39 mouse cellular contexts compared by ENCODE assay signal in the genomic region with DNA sequence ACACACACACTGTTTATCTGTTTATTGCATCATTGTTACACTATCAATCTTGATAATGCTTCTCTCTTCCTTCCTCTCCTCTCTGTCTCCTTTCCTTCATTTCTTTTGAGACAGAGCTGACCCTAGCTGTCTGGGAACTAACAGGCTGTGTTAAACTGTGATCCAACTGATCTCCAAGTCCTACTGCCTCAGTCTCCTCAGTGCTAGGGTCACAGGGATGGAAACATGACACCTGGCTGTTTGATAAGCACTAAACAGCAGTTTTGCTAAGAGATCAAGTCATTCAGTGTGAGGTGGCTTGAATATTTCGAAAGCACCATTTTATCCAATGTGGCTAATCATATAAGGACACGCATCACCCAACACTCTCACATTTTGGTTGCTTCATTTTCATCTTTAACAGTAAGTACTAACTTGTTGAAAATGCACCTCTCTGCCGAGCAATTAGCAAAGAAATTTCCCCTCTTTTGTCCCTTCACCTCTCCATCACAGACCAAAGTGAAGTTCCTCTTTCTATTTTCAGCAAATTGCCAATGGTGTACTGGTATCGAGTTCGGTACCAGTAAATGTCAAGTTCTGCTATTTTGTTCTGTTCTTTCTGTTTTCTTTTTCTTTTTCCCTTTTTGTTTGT. TPM values are rescaled to one million over a fixed set of nuclear protein-coding genes. Genes with fewer than 3 reads are reported as not detected.
DNase-seq lines count a peak whose midpoint lies in the region; ATAC-seq and TF ChIP-seq lines count a peak whose summit lies in the region.
"Had no signal": no experiment of that assay in that cellular context is flagged by ENCODE, and none has a peak within 500 bp of the region (broad histone marks: within the 10 kb centered on the region; RNA-seq: fewer than 3 reads in every experiment).

No protein-coding gene starts in this region.

- no peak for TF ChIP-seq POLR2A in spleen, adult 2 months (IDR thresholded peaks at IDR 0.05; ENCODE audit: low read depth, low read length)
- no peak for TF ChIP-seq POLR2A in bone marrow macrophage, adult 2 months (IDR thresholded peaks at IDR 0.05; ENCODE audit: borderline replicate concordance, low read depth, low read length)

- intact Hi-C loops in heart, postnatal 14 days (cut with DNase I), result no loop called here

- 24% methylated on average over 5 of the region's 5 CpGs for WGBS in spleen, adult 2 months

- no peaks in the 10 kb centered on the region for H3K27me3 ChIP-seq in spleen, adult 2 months (ENCODE audit: control insufficient read depth, insufficient read depth, low read length)
- H3K27me3 ChIP-seq: stomach, embryonic 15.5 days had no signal

- no peak for TF ChIP-seq CTCF in spleen, adult 2 months (IDR thresholded peaks at IDR 0.05; ENCODE audit: extremely low read depth, insufficient read depth, insufficient read length, insufficient replicate concordance)
- no peak for TF ChIP-seq CTCF in bone marrow macrophage, adult 2 months (IDR thresholded peaks at IDR 0.05; ENCODE audit: low read depth, low read length)

- H3K36me3 ChIP-seq in spleen, adult 2 months (ENCODE audit: control insufficient read depth, insufficient read depth, low read length), result no peaks in the 10 kb centered on the region
- H3K36me3 ChIP-seq: heart, embryonic 12.5 days; limb, embryonic 13.5 days; liver, embryonic 12.5 days; midbrain, embryonic 12.5 days; stomach, embryonic 15.5 days had no signal

- H3K4me3 ChIP-seq in spleen, adult 2 months (ENCODE audit: extremely low read depth, insufficient read depth, insufficient read length), result no peak overlapping the region
- H3K4me3 ChIP-seq in bone marrow macrophage, adult 2 months (ENCODE audit: insufficient read depth, low read length), result no peak overlapping the region
- H3K4me3 ChIP-seq: erythroblast, embryonic 14.5 days; heart, adult 2 months; heart, embryonic 12.5 days; limb, embryonic 13.5 days; liver, embryonic 12.5 days; midbrain, embryonic 12.5 days; stomach, embryonic 15.5 days had no signal

- peak overlapping the region; percentile 30; the same call in 1 of the 2 replicates for H3K27ac ChIP-seq in spleen, adult 2 months (ENCODE audit: insufficient read depth, low read length)
- H3K27ac ChIP-seq in bone marrow macrophage, adult 2 months (ENCODE audit: insufficient read depth, low read depth, low read length), result peak overlapping the region; percentile 33
- H3K27ac ChIP-seq: heart, adult 2 months; hindbrain, embryonic 14.5 days; kidney, postnatal 0 days; limb, embryonic 13.5 days; liver, embryonic 12.5 days; midbrain, embryonic 12.5 days; stomach, embryonic 15.5 days had no signal

- DNase-seq in heart, adult 11 months, result peak; percentile 51
- no peak for DNase-seq in heart, postnatal 14 days
- DNase-seq in spleen, adult 2 months (ENCODE audit: low read depth in 1 of 2, low spot score in 2 of 2), result no peak
- no peak for DNase-seq in spleen, adult 18-20 months
- no peak for DNase-seq in urinary bladder, postnatal 10 days (ENCODE audit: low spot score)
- DNase-seq: adrenal gland, adult 8-10 months; cerebellum, adult 18-20 months; cerebellum, postnatal 14 days; gastrocnemius, postnatal 25 days; heart, adult 2 months; kidney, adult 18-20 months; kidney, postnatal 4 days; lung, adult 2 months; lung, postnatal 14 days; right cerebral cortex, postnatal 25 days had no signal

- ATAC-seq in monocyte, adult 5-6 weeks (replicated peaks; ENCODE audit: insufficient number of reproducible peaks, low FRiP score, low TSS enrichment, poor library complexity, severe bottlenecking), result peak; percentile 45
- ATAC-seq in inflammation-experienced regulatory T-cells, adult 6 months, result no peak
- ATAC-seq: CD4-positive, CD25-positive, alpha-beta regulatory T cell, adult 4 months; forebrain, embryonic 16.5 days; liver, embryonic 12.5 days had no signal

- peaks cover 6% of the 10 kb centered on the region; the same call in 1 of the 2 replicates for H3K4me1 ChIP-seq in spleen, adult 2 months (ENCODE audit: control insufficient read depth, insufficient read depth, insufficient read length)
- H3K4me1 ChIP-seq in bone marrow macrophage, adult 2 months (ENCODE audit: control insufficient read depth, insufficient read depth, low read length), result peaks cover 31% of the 10 kb centered on the region
- H3K4me1 ChIP-seq: heart, embryonic 12.5 days; limb, embryonic 13.5 days; midbrain, embryonic 12.5 days; stomach, embryonic 15.5 days had no signal

RNA-seq across cellular contexts. Expression of a gene that starts 11.4 kb away (rescaled TPM):
- total RNA-seq in heart, postnatal 14 days (2021), result 1 to 10 TPM; 7.4 TPM
- polyA plus RNA-seq in spleen, adult 2 months (2012; rRNA removed), result 11.0 and 15.0 TPM in 2 replicates
- polyA plus RNA-seq in bone marrow macrophage, adult 2 months (2012; ENCODE audit: insufficient read depth, insufficient read length, missing spikeins), result 11.2 and 16.8 TPM in 2 replicates
- total RNA-seq in monocyte, adult 5-6 weeks (2017), result 7.0 to 16.2 TPM (median 9.7 TPM) in 3 replicates
- 10 to 100 TPM; 11.0 to 16.1 (median 11.7) TPM for polyA plus RNA-seq in inflammation-experienced regulatory T-cells, adult 6 months (2017; shearing (Covaris generic))

RNA-seq across cellular contexts. Expression of a gene that starts 11.9 kb away (rescaled TPM):
- total RNA-seq in heart, postnatal 14 days (2021), result under 1 TPM; 0.48 to 0.56 TPM
- 0.44 and 1.2 TPM in 2 replicates for polyA plus RNA-seq in spleen, adult 2 months (2012; rRNA removed)
- polyA plus RNA-seq in bone marrow macrophage, adult 2 months (2012; ENCODE audit: insufficient read depth, insufficient read length, missing spikeins), result not detected in 2 replicates
- 0.97 TPM in 1 of 3 replicates, not detected in the others for total RNA-seq in monocyte, adult 5-6 weeks (2017)
- under 1 TPM in 1 of 3 experiments, not detected in 2; 0.53 TPM for polyA plus RNA-seq in inflammation-experienced regulatory T-cells, adult 6 months (2017; shearing (Covaris generic))
- total RNA-seq: hematopoietic stem cell, adult 5-6 weeks had no signal
- polyA plus RNA-seq: CD4-positive, CD25-positive, alpha-beta regulatory T cell, adult 4 months; midbrain, embryonic 12.5 days had no signal

RNA-seq across cellular contexts. Expression of a gene that starts 16.0 kb away (rescaled TPM):
- not detected for total RNA-seq in heart, postnatal 14 days (2021)
- polyA plus RNA-seq in spleen, adult 2 months (2012; rRNA removed), result 1.5 and 2.5 TPM in 2 replicates
- 0.63 TPM in 1 of 2 replicates, not detected in the other for polyA plus RNA-seq in bone marrow macrophage, adult 2 months (2012; ENCODE audit: insufficient read depth, insufficient read length, missing spikeins)
- total RNA-seq in monocyte, adult 5-6 weeks (2017), result 0.43 TPM in 1 of 3 replicates, not detected in the others
- polyA plus RNA-seq in inflammation-experienced regulatory T-cells, adult 6 months (2017; shearing (Covaris generic)), result not detected
- total RNA-seq: adrenal gland, adult 8-10 months; ES-E14; gastrocnemius, postnatal 25 days; heart, adult 2 months; hematopoietic stem cell, adult 5-6 weeks; megakaryocyte progenitor cell, adult 5-6 weeks had no signal
- polyA plus RNA-seq: CD4-positive, CD25-positive, alpha-beta regulatory T cell, adult 4 months; embryonic facial prominence, embryonic 14.5 days; erythroblast, embryonic 14.5 days; forebrain, embryonic 11.5 days; heart, adult 2 months; heart, embryonic 12.5 days; heart, postnatal 0 days had no signal

RNA-seq across cellular contexts. Expression of a gene that starts 29.2 kb away (rescaled TPM):
- total RNA-seq in heart, postnatal 14 days (2021), result 10 to 100 TPM; 52.5 to 56.3 TPM
- 9.6 and 10.2 TPM in 2 replicates for polyA plus RNA-seq in spleen, adult 2 months (2012; rRNA removed)
- 36.4 and 43.1 TPM in 2 replicates for polyA plus RNA-seq in bone marrow macrophage, adult 2 months (2012; ENCODE audit: insufficient read depth, insufficient read length, missing spikeins)
- total RNA-seq in monocyte, adult 5-6 weeks (2017), result 45.8 to 71.9 TPM (median 49.6 TPM) in 3 replicates
- 10 to 100 TPM in 1 of 3 experiments, 1 to 10 TPM in 2; 7.0 to 10.8 (median 9.6) TPM for polyA plus RNA-seq in inflammation-experienced regulatory T-cells, adult 6 months (2017; shearing (Covaris generic))

RNA-seq across cellular contexts. Expression of a gene that starts 30.6 kb away (rescaled TPM):
- total RNA-seq in heart, postnatal 14 days (2021), result under 1 TPM; 0.84 to 1.00 TPM
- polyA plus RNA-seq in spleen, adult 2 months (2012; rRNA removed), result 116 and 142 TPM in 2 replicates
- polyA plus RNA-seq in bone marrow macrophage, adult 2 months (2012; ENCODE audit: insufficient read depth, insufficient read length, missing spikeins), result 0.84 TPM in 1 of 2 replicates, not detected in the other
- total RNA-seq in monocyte, adult 5-6 weeks (2017), result 25.8 to 50.1 TPM (median 35.3 TPM) in 3 replicates
- polyA plus RNA-seq in inflammation-experienced regulatory T-cells, adult 6 months (2017; shearing (Covaris generic)), result 1 to 10 TPM in 2 of 3 experiments, not detected in 1; 1.2 to 2.1 TPM
- total RNA-seq: ES-E14; gastrocnemius, postnatal 25 days; layer of hippocampus, adult 8-10 months; layer of hippocampus, postnatal 25 days; left cerebral cortex, adult 8-10 months; left cerebral cortex, postnatal 36 days; megakaryocyte progenitor cell, adult 5-6 weeks had no signal
- polyA plus RNA-seq: embryonic facial prominence, embryonic 14.5 days; erythroblast, embryonic 14.5 days; forebrain, embryonic 11.5 days; forebrain, embryonic 16.5 days; hindbrain, embryonic 14.5 days; kidney, postnatal 0 days; limb, embryonic 13.5 days; midbrain, embryonic 12.5 days; neural tube, embryonic 14.5 days had no signal
